In genomic region chr11:74637971-74638790, GRCm38 (mm10) we compare ENCODE assay signal across 8 mouse cellular contexts. TPM values are rescaled to one million over a fixed set of nuclear protein-coding genes. Genes with fewer than 3 reads are reported as not detected.
A peak's percentile ranks its signal among the peaks of the same experiment; 100 is the strongest.
DNase-seq lines count a peak whose midpoint lies in the region; ATAC-seq and TF ChIP-seq lines count a peak whose summit lies in the region.

No protein-coding gene starts in this region.

- TF ChIP-seq POLR2A in lung, adult 2 months (IDR thresholded peaks at IDR 0.05; ENCODE audit: borderline replicate concordance, extremely low read depth, low read depth, low read length): 0 out of 2 replicates have a peak, but pooled peaks have one; percentile 29

- under 1% methylated on average over 86 of the region's 86 CpGs for WGBS in forebrain, embryonic 12.5 days
- under 1% methylated on average over 86 of the region's 86 CpGs for WGBS in heart, embryonic 16.5 days
- under 1% methylated on average over 86 of the region's 86 CpGs for WGBS in lung, adult 2 months

- DNase-seq in ES-CJ7 (ENCODE audit: low read depth, low spot score): peak; percentile 62
- peak; percentile 36 for DNase-seq in c-Kit-positive CD71-positive TER-119-negative erythroid progenitor cells, embryonic 14.5 days (ENCODE audit: low read depth)
- DNase-seq in kidney, postnatal 25 days: peak; percentile 88 to 94
- DNase-seq in lung, adult 2 months: peak; percentile 76
- peak; percentile 84 for DNase-seq in ovary, adult 18-20 months (ENCODE audit: low spot score)
- peak; percentile 74 for DNase-seq in thymus, postnatal 0 days (ENCODE audit: low spot score)

- TF ChIP-seq CTCF in lung, adult 2 months (IDR thresholded peaks at IDR 0.05; ENCODE audit: insufficient read depth, low read length): 0 out of 2 replicates have a peak, but pooled peaks have one; percentile 18

- peaks cover 32% of the 10 kb centered on the region for H3K27me3 ChIP-seq in forebrain, embryonic 12.5 days
- H3K27me3 ChIP-seq in heart, embryonic 16.5 days (ENCODE audit: control insufficient read depth, insufficient read depth, low read length): no peaks in the 10 kb centered on the region

- H3K4me3 ChIP-seq in forebrain, embryonic 12.5 days (replicated peaks): peak overlapping the region; percentile 65
- H3K4me3 ChIP-seq in heart, embryonic 16.5 days (ENCODE audit: low read length): peak overlapping the region; percentile 86
- peak overlapping the region; percentile 83 for H3K4me3 ChIP-seq in lung, adult 2 months (replicated peaks; ENCODE audit: extremely low read depth, low read depth, low read length)

- H3K27ac ChIP-seq in forebrain, embryonic 12.5 days: peak overlapping the region; percentile 86
- H3K27ac ChIP-seq in heart, embryonic 16.5 days (ENCODE audit: low read length): peak overlapping the region; percentile 95

- peaks cover 15% of the 10 kb centered on the region for H3K4me1 ChIP-seq in forebrain, embryonic 12.5 days
- peaks cover 18% of the 10 kb centered on the region for H3K4me1 ChIP-seq in heart, embryonic 16.5 days (ENCODE audit: control insufficient read depth, insufficient read depth, low read length)
- peaks cover 5% of the 10 kb centered on the region for H3K4me1 ChIP-seq in lung, adult 2 months (ENCODE audit: control insufficient read depth, insufficient read depth, low read length)

- H3K9ac ChIP-seq in forebrain, embryonic 12.5 days: peak overlapping the region; percentile 84
- H3K9ac ChIP-seq in heart, embryonic 16.5 days (ENCODE audit: low read length): peak overlapping the region; percentile 90

- peak; percentile 87 for ATAC-seq in forebrain, embryonic 12.5 days (ENCODE audit: low FRiP score)
- peak; percentile 95 for ATAC-seq in heart, embryonic 16.5 days (replicated peaks; ENCODE audit: extremely low read depth, insufficient read depth, low FRiP score)

- peak overlapping the region; percentile 78 for H3K4me2 ChIP-seq in forebrain, embryonic 12.5 days
- peak overlapping the region; percentile 91 for H3K4me2 ChIP-seq in heart, embryonic 16.5 days (ENCODE audit: low read depth, low read length)

- no peaks in the 10 kb centered on the region for H3K36me3 ChIP-seq in forebrain, embryonic 12.5 days (replicated peaks)
- H3K36me3 ChIP-seq in heart, embryonic 16.5 days (ENCODE audit: control insufficient read depth, insufficient read depth): no peaks in the 10 kb centered on the region

- H3K9me3 ChIP-seq in forebrain, embryonic 12.5 days: no peaks in the 10 kb centered on the region
- no peaks in the 10 kb centered on the region for H3K9me3 ChIP-seq in heart, embryonic 16.5 days (replicated peaks; ENCODE audit: control insufficient read depth, low read length)

RNA-seq across cellular contexts. Expression of gene Cluh, which starts 11.1 kb away (rescaled TPM):
- 18.0 and 18.5 TPM in 2 replicates for polyA plus RNA-seq in forebrain, embryonic 12.5 days (2016; fragmentation: Nextera tagmentation; extraction: Ambion mirVana)
- polyA plus RNA-seq in heart, embryonic 16.5 days (2015; fragmentation: Nextera tagmentation; extraction: Ambion mirVana): 63.0 and 73.4 TPM in 2 replicates
- polyA plus RNA-seq in lung, adult 2 months (2012; rRNA removed): 28.9 and 36.2 TPM in 2 replicates
- 11.3 and 11.5 TPM in 2 replicates for polyA plus RNA-seq in thymus, postnatal 0 days (2015; fragmentation: Nextera tagmentation; extraction: Ambion mirVana)

RNA-seq across cellular contexts. Expression of gene Ccdc92b, which starts 18.8 kb away (rescaled TPM):
- 1.6 and 1.9 TPM in 2 replicates for polyA plus RNA-seq in forebrain, embryonic 12.5 days (2016; fragmentation: Nextera tagmentation; extraction: Ambion mirVana)
- 0.26 and 0.34 TPM in 2 replicates for polyA plus RNA-seq in heart, embryonic 16.5 days (2015; fragmentation: Nextera tagmentation; extraction: Ambion mirVana)
- 0.51 TPM in 2 replicates for polyA plus RNA-seq in lung, adult 2 months (2012; rRNA removed)
- 0.06 and 0.10 TPM in 2 replicates for polyA plus RNA-seq in thymus, postnatal 0 days (2015; fragmentation: Nextera tagmentation; extraction: Ambion mirVana)

RNA-seq across cellular contexts. Expression of gene Rap1gap2, which starts 27.5 kb away (rescaled TPM):
- polyA plus RNA-seq in forebrain, embryonic 12.5 days (2016; fragmentation: Nextera tagmentation; extraction: Ambion mirVana): 4.1 and 4.4 TPM in 2 replicates
- 2.0 and 3.0 TPM in 2 replicates for polyA plus RNA-seq in heart, embryonic 16.5 days (2015; fragmentation: Nextera tagmentation; extraction: Ambion mirVana)
- polyA plus RNA-seq in lung, adult 2 months (2012; rRNA removed): 7.0 and 8.9 TPM in 2 replicates
- polyA plus RNA-seq in thymus, postnatal 0 days (2015; fragmentation: Nextera tagmentation; extraction: Ambion mirVana): 3.5 and 3.8 TPM in 2 replicates

Comparison
In these comparisons a context has a peak if more than half of its experiments do, and no peak if none do; other contexts are left out.
1. Peak in every context shown above with its lines: DNase-seq, ATAC-seq, H3K4me3 ChIP-seq and H3K27ac ChIP-seq.
2. DNase-seq: peak in every context shown above with its lines; median percentile 91 in kidney, postnatal 25 days; 84 in ovary, adult 18-20 months; 76 in lung, adult 2 months; 74 in thymus, postnatal 0 days; 62 in ES-CJ7; 36 in c-Kit-positive CD71-positive TER-119-negative erythroid progenitor cells, embryonic 14.5 days.